Mouse (Mus musculus) cerebellum, adult 2 months (tissue): ENCODE data around the gene Cpne1.

Experiments used
- CTCF ChIP-seq: fragments of 200-500 bp; IDR thresholded peaks from 2 replicates; pipeline ENCODE4 v1.5.1; 2011; ENCODE audit warnings: low read depth, mild to moderate bottlenecking, control low read depth, low read length, moderate library complexity, borderline replicate concordance; ENCODE audit not compliant: insufficient read depth
- POLR2A ChIP-seq: fragments of 200-500 bp; IDR thresholded peaks from 2 replicates; pipeline ENCODE4 v1.6.1; 2011; ENCODE audit warnings: low read length, control low read depth, borderline replicate concordance; ENCODE audit not compliant: insufficient read depth

- TF ChIP-seq CTCF (no peak), POLR2A (no peak)
Measured at GRCm38 (mm10) chr2:156073725-156074124, 38.0 kb downstream of the Cpne1 start.
